ENCODE assay signal across 8 mouse cellular contexts in the genomic region with DNA sequence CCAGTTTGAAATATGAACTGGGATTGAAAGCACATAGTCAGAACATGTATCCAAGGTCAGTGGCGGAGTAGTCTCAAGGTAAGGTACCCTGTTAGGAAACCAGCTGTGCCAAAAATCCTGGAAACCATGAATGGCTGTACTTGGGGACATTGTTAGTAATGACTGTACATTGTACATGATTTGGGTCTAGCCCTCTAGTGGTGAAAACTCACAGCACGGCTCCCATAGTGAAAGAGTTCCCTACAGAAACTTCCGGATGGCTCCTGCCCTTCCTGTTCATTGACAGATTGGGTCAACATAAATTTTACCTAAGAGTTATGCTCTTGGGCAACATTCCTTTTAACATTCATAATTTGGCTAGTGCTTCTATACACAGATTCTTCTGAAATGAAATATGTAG. TPM values are rescaled to one million over a fixed set of nuclear protein-coding genes. Genes with fewer than 3 reads are reported as not detected.
A peak's percentile ranks its signal among the peaks of the same experiment; 100 is the strongest.
DNase-seq lines count a peak whose midpoint lies in the region; ATAC-seq and TF ChIP-seq lines count a peak whose summit lies in the region.

No protein-coding gene starts in this region.

- intact Hi-C loops in left cerebral cortex, postnatal 14 days (cut with DNase I), result no loop called here
- intact Hi-C loops in gastrocnemius, postnatal 14 days (cut with DNase I; ENCODE audit: low total_unique reads), result no loop called here

- H3K4me3 ChIP-seq in forebrain, embryonic 11.5 days (ENCODE audit: low read depth, low read length), result no peak overlapping the region
- H3K4me3 ChIP-seq in forebrain, embryonic 16.5 days (replicated peaks; ENCODE audit: low read length), result no peak overlapping the region
- no peak overlapping the region for H3K4me3 ChIP-seq in ES-E14 (ENCODE audit: insufficient read depth in 1 of 2, low read depth in 1 of 2, low read length in 2 of 2, poor library complexity in 1 of 2, severe bottlenecking in 1 of 2)

- no peak overlapping the region for H3K27ac ChIP-seq in forebrain, embryonic 11.5 days (ENCODE audit: low read depth, low read length)
- H3K27ac ChIP-seq in forebrain, embryonic 16.5 days (ENCODE audit: low read length), result no peak overlapping the region
- H3K27ac ChIP-seq in ES-E14 (ENCODE audit: insufficient read depth, low read depth, low read length, poor library complexity, severe bottlenecking), result no peak overlapping the region

- WGBS in forebrain, embryonic 11.5 days, result 78% methylated on average over 3 of the region's 3 CpGs
- 76% methylated on average over 3 of the region's 3 CpGs for WGBS in forebrain, embryonic 16.5 days

- H3K27me3 ChIP-seq in forebrain, embryonic 11.5 days (ENCODE audit: control insufficient read depth, insufficient read depth, low read length), result no peaks in the 10 kb centered on the region
- no peaks in the 10 kb centered on the region for H3K27me3 ChIP-seq in forebrain, embryonic 16.5 days (replicated peaks; ENCODE audit: control insufficient read depth, insufficient read depth, low read length)

- H3K9ac ChIP-seq in forebrain, embryonic 11.5 days (ENCODE audit: low read length), result no peak overlapping the region
- no peak overlapping the region for H3K9ac ChIP-seq in forebrain, embryonic 16.5 days (replicated peaks; ENCODE audit: low read depth, low read length)
- no peak overlapping the region for H3K9ac ChIP-seq in ES-E14 (ENCODE audit: insufficient read depth, low read depth, low read length, poor library complexity, severe bottlenecking)

- DNase-seq in forebrain, embryonic 11.5 days (ENCODE audit: low spot score), result peak; percentile 59
- DNase-seq in left cerebral cortex, postnatal 14 days (ENCODE audit: low spot score in 2 of 2), result peak; percentile 28 to 58
- no peak for DNase-seq in left cerebral cortex, adult 11 months (ENCODE audit: low spot score)
- DNase-seq in ES-E14 (ENCODE audit: low read depth, low spot score), result no peak
- peak; percentile 58 for DNase-seq in kidney, postnatal 14 days
- DNase-seq in gastrocnemius, postnatal 14 days, result no peak
- no peak for DNase-seq in ovary, adult 18-20 months (ENCODE audit: low spot score)

- no peak overlapping the region for H3K4me2 ChIP-seq in forebrain, embryonic 11.5 days (ENCODE audit: low read depth, low read length, severe bottlenecking)
- no peak overlapping the region for H3K4me2 ChIP-seq in forebrain, embryonic 16.5 days (ENCODE audit: low read length)

- no peaks in the 10 kb centered on the region for H3K9me3 ChIP-seq in forebrain, embryonic 11.5 days (ENCODE audit: control insufficient read depth, low read length)
- H3K9me3 ChIP-seq in forebrain, embryonic 16.5 days (ENCODE audit: control insufficient read depth, low read length), result no peaks in the 10 kb centered on the region
- no peaks in the 10 kb centered on the region for H3K9me3 ChIP-seq in ES-E14 (ENCODE audit: control insufficient read depth, insufficient read depth, low read depth, low read length)

- ATAC-seq in forebrain, embryonic 11.5 days (replicated peaks; ENCODE audit: low FRiP score), result no peak
- ATAC-seq in forebrain, embryonic 16.5 days, result no peak

- in situ Hi-C loops in ES-E14 (cut with MboI; ENCODE audit: low sequenced_read_pairs in 2 of 2, unreplicated experiment in 2 of 2), result no loop called here

- no peaks in the 10 kb centered on the region for H3K36me3 ChIP-seq in forebrain, embryonic 11.5 days (ENCODE audit: control insufficient read depth, insufficient read depth, low read length)
- H3K36me3 ChIP-seq in forebrain, embryonic 16.5 days (ENCODE audit: control insufficient read depth, insufficient read depth), result no peaks in the 10 kb centered on the region
- H3K36me3 ChIP-seq in ES-E14 (ENCODE audit: control insufficient read depth, insufficient read depth, low read length, poor library complexity, severe bottlenecking), result no peaks in the 10 kb centered on the region

- H3K4me1 ChIP-seq in forebrain, embryonic 11.5 days (replicated peaks; ENCODE audit: control insufficient read depth, insufficient read depth, low read length), result no peaks in the 10 kb centered on the region
- no peaks in the 10 kb centered on the region for H3K4me1 ChIP-seq in forebrain, embryonic 16.5 days (replicated peaks; ENCODE audit: control insufficient read depth, insufficient read depth, low read length)
- H3K4me1 ChIP-seq in ES-E14 (ENCODE audit: control insufficient read depth in 2 of 2, insufficient read depth in 2 of 2, low read length in 2 of 2, poor library complexity in 1 of 2), result no peaks in the 10 kb centered on the region

TF ChIP-seq in ES-E14, 5 proteins besides CTCF, POLR2A, EP300 and RAD21:
- TF ChIP-seq ZNF384 (IDR thresholded peaks at IDR 0.05; ENCODE audit: low read depth, low read length) (no peak), ZC3H11A (IDR thresholded peaks at IDR 0.05; ENCODE audit: borderline replicate concordance, low read depth, low read length) (0 out of 2 replicates have a peak, but pooled peaks have one; percentile 25)

RNA-seq across cellular contexts. Expression of gene Polr2m, which starts 19.6 kb away (rescaled TPM):
- 461 and 472 TPM in 2 replicates for polyA plus RNA-seq in forebrain, embryonic 11.5 days (2014; fragmentation: Nextera tagmentation; extraction: Ambion mirVana)
- 301 and 317 TPM in 2 replicates for polyA plus RNA-seq in forebrain, embryonic 16.5 days (2015; fragmentation: Nextera tagmentation; extraction: Ambion mirVana)
- 100 to 1,000 TPM; 188 to 202 TPM for total RNA-seq in left cerebral cortex, postnatal 14 days (2021)
- 119 and 163 TPM in 2 replicates for total RNA-seq in ES-E14 (2012; rRNA removed)
- total RNA-seq in gastrocnemius, postnatal 14 days (2021), result 100 to 1,000 TPM; 175 to 183 TPM

Comparison
In these comparisons a context has a peak if more than half of its experiments do, and no peak if none do; other contexts are left out.
1. DNase-seq: peak in forebrain, embryonic 11.5 days (single experiment), left cerebral cortex, postnatal 14 days (2 of 2) and kidney, postnatal 14 days (single experiment); none in left cerebral cortex, adult 11 months (single experiment), ES-E14 (single experiment), gastrocnemius, postnatal 14 days (single experiment) and ovary, adult 18-20 months (single experiment).